9 mouse cellular contexts compared by ENCODE assay signal in genomic region chr12:17256905-17257304, GRCm38 (mm10). TPM values are rescaled to one million over a fixed set of nuclear protein-coding genes. Genes with fewer than 3 reads are reported as not detected.
DNase-seq lines count a peak whose midpoint lies in the region; ATAC-seq and TF ChIP-seq lines count a peak whose summit lies in the region.
"Had no signal": no experiment of that assay in that cellular context is flagged by ENCODE, and none has a peak within 500 bp of the region (broad histone marks: within the 10 kb centered on the region; RNA-seq: fewer than 3 reads in every experiment).

No protein-coding gene starts in this region.

- no peaks in the 10 kb centered on the region for H3K27me3 ChIP-seq in midbrain, postnatal 0 days (ENCODE audit: insufficient read depth, low read length)
- no peaks in the 10 kb centered on the region for H3K27me3 ChIP-seq in testis, adult 2 months (ENCODE audit: control insufficient read depth, insufficient read depth, low read length)

- H3K4me3 ChIP-seq in midbrain, postnatal 0 days (ENCODE audit: low read depth, low read length): no peak overlapping the region
- no peak overlapping the region for H3K4me3 ChIP-seq in testis, adult 2 months (ENCODE audit: control insufficient read depth, low read depth, low read length)
- H3K4me3 ChIP-seq: limb, embryonic 15.5 days had no signal

- intact Hi-C loops in heart, postnatal 10 days (cut with DNase I): loop anchor here (1.0 to 5.0 kb wide), 3 partner anchors 225 to 450 kb away; no protein-coding TSS in a partner anchor
- intact Hi-C loops in left cerebral cortex, postnatal 4 days (cut with DNase I): loop anchor here (2.0 to 10.0 kb wide), 3 partner anchors 82 to 450 kb away; partner anchors contain the start of gene Kcnf1

- no peaks in the 10 kb centered on the region for H3K4me1 ChIP-seq in midbrain, postnatal 0 days (ENCODE audit: insufficient read depth, low read length)
- H3K4me1 ChIP-seq in testis, adult 2 months (ENCODE audit: control insufficient read depth, insufficient read depth, low read length): peaks cover 2% of the 10 kb centered on the region; the same call in 1 of the 2 replicates

- peak; percentile 78 for DNase-seq in layer of hippocampus, adult 11-12 months (ENCODE audit: low spot score)
- no peak for DNase-seq in layer of hippocampus, adult 9-10 months (ENCODE audit: low spot score)
- DNase-seq in ZHBTc4 (ENCODE audit: low read depth, low spot score): peak; percentile 80
- DNase-seq in embryo, embryonic 11 days: peak; percentile 86
- peak; percentile 63 to 76 for DNase-seq in heart, postnatal 10 days
- peak; percentile 60 for DNase-seq in left cerebral cortex, postnatal 4 days
- DNase-seq in midbrain, postnatal 0 days (ENCODE audit: low spot score): peak; percentile 85

- no peaks in the 10 kb centered on the region for H3K9me3 ChIP-seq in midbrain, postnatal 0 days (ENCODE audit: low read length)
- H3K9me3 ChIP-seq: limb, embryonic 15.5 days had no signal

- no peak for TF ChIP-seq POLR2A in testis, adult 2 months (IDR thresholded peaks at IDR 0.05; ENCODE audit: control insufficient read depth, low read depth, low read length)

- 1% methylated on average over 10 of the region's 10 CpGs for WGBS in midbrain, postnatal 0 days

- TF ChIP-seq CTCF in midbrain, postnatal 0 days (IDR thresholded peaks at IDR 0.05): peak; percentile 85
- TF ChIP-seq CTCF in testis, adult 2 months (IDR thresholded peaks at IDR 0.05; ENCODE audit: control insufficient read depth, insufficient read depth, insufficient replicate concordance, low read depth, low read length): peak; percentile 78; the same call in 1 of the 2 replicates

- H3K4me2 ChIP-seq in midbrain, postnatal 0 days (ENCODE audit: low read depth, low read length, poor library complexity, severe bottlenecking): no peak overlapping the region
- H3K4me2 ChIP-seq: limb, embryonic 15.5 days had no signal

- no peak overlapping the region for H3K27ac ChIP-seq in midbrain, postnatal 0 days (ENCODE audit: low read depth, low read length)
- H3K27ac ChIP-seq in testis, adult 2 months (ENCODE audit: control insufficient read depth, insufficient read depth, low read depth, low read length): no peak overlapping the region
- H3K27ac ChIP-seq: limb, embryonic 15.5 days had no signal

- no peaks in the 10 kb centered on the region for H3K36me3 ChIP-seq in midbrain, postnatal 0 days (ENCODE audit: insufficient read depth, low read length)
- no peaks in the 10 kb centered on the region for H3K36me3 ChIP-seq in testis, adult 2 months (ENCODE audit: control insufficient read depth, insufficient read depth, low read length)
- H3K36me3 ChIP-seq: limb, embryonic 15.5 days had no signal

- no peak overlapping the region for H3K9ac ChIP-seq in midbrain, postnatal 0 days (replicated peaks; ENCODE audit: low read length, poor library complexity, severe bottlenecking)
- H3K9ac ChIP-seq: limb, embryonic 15.5 days had no signal

- peak; percentile 45; the same call in 1 of the 2 replicates for ATAC-seq in midbrain, postnatal 0 days (ENCODE audit: low FRiP score)

RNA-seq across cellular contexts. Expression of gene Pdia6, which starts 9.4 kb away (rescaled TPM):
- total RNA-seq in heart, postnatal 10 days (2021): 100 to 1,000 TPM in 1 of 2 experiments, 10 to 100 TPM in 1; 99.0 to 122 TPM
- 100 to 1,000 TPM; 187 to 196 TPM for total RNA-seq in left cerebral cortex, postnatal 4 days (2021)
- total RNA-seq in midbrain, postnatal 0 days (2014; rRNA removed): 85.4 and 116 TPM in 2 replicates
- polyA plus RNA-seq in midbrain, postnatal 0 days (2015; fragmentation: Nextera tagmentation; extraction: Ambion mirVana): 184 and 188 TPM in 2 replicates
- 97.2 and 119 TPM in 2 replicates for polyA plus RNA-seq in testis, adult 2 months (2012; rRNA removed)
